Mouse (Mus musculus): Measurements from ENCODE around the gene Rpl9-ps1. TPM values are rescaled to one million over a fixed set of nuclear protein-coding genes. Genes with fewer than 3 reads are reported as not detected.

Gene Rpl9-ps1
- not detected for total RNA-seq (2021)

DNA sequence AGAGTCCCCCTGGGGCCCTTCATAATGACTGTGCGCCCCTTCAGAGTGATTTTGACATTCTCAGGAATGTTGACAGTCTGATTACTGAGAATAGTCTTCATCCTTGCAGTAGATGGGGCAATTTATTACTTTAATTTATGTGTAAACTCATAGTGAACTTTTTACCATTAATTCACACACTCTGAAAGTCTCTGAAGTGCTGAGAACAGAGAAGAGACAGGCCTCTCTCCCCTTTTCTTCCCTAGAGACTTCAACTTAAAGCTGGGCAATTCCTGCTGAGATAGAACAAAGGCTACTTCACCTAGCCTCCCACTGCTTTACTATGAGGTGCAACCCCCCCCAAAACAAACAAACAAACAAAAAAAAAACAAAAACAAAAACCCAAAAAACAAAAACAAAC, at the start of gene Rpl9-ps1:
TSS of gene Rpl9-ps1 (minus strand) at position 101 of the 400 bp plus-strand sequence.
- intact Hi-C loops (cut with DNase I): no loop called here

GRCm38 (mm10) chr11:83692008-83692407, 46.6 kb upstream of the Rpl9-ps1 start:
- DNase-seq (ENCODE audit: low spot score in 2 of 2): no peak
- intact Hi-C loops (cut with DNase I): no loop called here

More for the DNA sequence above, at the start of gene Rpl9-ps1:
- no peak for DNase-seq (ENCODE audit: low spot score in 2 of 2)

DNA sequence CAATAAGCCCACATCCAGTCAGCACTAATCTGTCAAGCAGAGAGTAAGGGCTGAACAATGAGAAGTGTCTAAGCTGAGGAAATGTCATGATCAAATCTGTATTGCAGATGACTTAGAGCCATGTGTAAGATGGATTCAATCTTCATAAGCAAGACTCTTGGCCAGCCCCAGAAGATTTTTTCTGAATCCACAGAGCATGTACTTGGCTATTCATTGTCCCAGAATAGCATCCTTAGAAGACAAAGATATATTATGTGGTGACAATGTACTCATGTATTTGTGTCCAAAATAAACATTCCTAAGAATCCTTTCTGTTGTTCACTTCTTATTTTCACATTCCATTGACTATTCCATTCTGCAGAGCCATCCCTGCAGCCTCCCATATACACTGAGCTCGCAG, 44.5 kb upstream of the Rpl9-ps1 start:
- intact Hi-C loops (cut with DNase I): no loop called here

DNA sequence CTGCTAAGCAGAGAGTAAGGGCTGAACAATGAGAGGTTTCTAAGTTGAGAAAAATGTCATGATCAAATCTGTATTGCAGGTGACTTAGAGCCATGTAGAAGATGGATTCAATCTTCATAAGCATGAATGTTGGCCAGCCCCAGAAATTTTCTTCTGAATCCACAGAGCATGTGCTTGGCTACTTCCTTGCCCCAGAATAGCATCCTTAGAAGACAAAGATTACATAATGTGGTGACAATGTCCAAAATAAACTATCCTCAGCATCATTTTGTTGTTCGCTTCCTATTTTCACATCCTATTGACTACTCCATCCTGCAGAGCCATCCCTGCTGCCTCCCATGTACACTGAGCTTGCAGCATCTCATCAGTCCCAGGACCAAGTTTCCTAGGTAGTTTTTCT, 30.2 kb upstream of the Rpl9-ps1 start:
- intact Hi-C loops (cut with DNase I): loop anchor here (1.0 kb wide), 1 partner anchor 21 kb away; no protein-coding TSS in a partner anchor
- no peak for DNase-seq (ENCODE audit: low spot score in 2 of 2)

More for the DNA sequence above, 44.5 kb upstream of the Rpl9-ps1 start:
- DNase-seq (ENCODE audit: low spot score in 2 of 2): no peak

- intact Hi-C loops (cut with DNase I): no loop called here
- DNase-seq (ENCODE audit: low spot score in 2 of 2): no peak
Measured at GRCm38 (mm10) chr11:83671743-83672142, 26.3 kb upstream of the Rpl9-ps1 start.

- no peak for DNase-seq (ENCODE audit: low spot score in 2 of 2)
- intact Hi-C loops (cut with DNase I): no loop called here
Measured at GRCm38 (mm10) chr11:83663532-83663931, 18.1 kb upstream of the Rpl9-ps1 start.

DNA sequence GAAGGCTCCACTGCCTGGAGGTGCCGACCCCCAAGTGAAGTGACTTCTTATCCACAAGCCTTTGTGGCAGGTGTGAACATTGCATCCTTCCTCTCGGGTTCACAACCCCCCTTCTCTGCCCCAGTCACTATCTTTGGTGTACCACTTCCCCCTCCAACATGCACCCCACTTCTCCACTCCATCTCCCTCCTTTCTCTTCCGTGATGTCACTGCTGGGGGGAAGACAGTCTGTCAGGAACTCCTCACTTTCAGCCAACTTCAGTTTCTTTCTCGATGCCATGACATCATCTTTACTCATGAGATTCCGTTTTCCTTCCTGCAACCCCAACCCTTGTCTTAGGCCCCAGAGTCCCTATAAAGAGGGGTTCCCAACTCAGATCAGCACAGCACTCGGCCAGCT, 16.8 kb upstream of the Rpl9-ps1 start, which contains the start of gene Ccl4:
TSS of gene Ccl4 (plus strand) at position 381 of the 400 bp plus-strand sequence.
- intact Hi-C loops (cut with DNase I): no loop called here
- DNase-seq (ENCODE audit: low spot score in 2 of 2): no peak

GRCm38 (mm10) chr11:83658797-83659196, 13.4 kb upstream of the Rpl9-ps1 start:
- intact Hi-C loops (cut with DNase I): no loop called here
- DNase-seq (ENCODE audit: low spot score in 2 of 2): no peak

DNA sequence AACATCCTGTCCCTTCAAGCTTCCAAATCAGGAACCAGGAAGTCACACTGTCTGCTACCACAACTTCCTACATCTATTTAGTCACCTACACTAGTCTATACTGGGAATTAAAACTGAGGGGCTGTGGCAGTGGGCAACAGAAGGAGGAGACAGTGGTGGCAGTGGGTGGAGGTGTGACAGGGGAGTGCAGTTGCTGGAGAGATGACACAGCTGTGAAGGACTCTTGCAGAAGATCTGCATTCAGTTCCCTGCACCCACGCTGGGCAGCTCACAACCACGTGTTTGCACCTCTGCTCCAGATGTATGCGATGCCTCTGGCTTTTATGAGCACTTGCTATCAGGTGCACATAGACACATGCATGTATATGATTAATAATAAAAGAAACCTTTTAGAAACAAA, 12.1 kb upstream of the Rpl9-ps1 start:
- intact Hi-C loops (cut with DNase I): no loop called here

DNA sequence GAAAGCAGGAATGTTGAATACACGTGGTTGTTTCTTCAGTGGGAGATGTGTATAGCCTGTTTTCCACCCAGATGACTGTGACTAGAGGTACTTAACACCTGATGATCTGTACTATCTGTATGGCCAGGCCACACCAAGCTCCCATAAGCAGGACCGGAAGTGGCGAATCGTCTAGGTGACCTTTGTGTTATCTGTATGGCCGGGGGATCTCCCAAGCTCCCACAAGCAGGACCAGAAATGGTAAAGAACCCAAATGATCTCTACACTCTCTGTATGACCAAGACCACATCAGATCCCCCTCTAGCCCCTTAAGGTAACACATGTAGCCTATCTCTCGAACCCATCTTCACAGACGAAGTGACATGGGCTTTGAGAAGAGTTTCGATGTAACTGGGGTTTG, 9.2 kb upstream of the Rpl9-ps1 start:
- intact Hi-C loops (cut with DNase I): no loop called here
- no peak for DNase-seq (ENCODE audit: low spot score in 2 of 2)

More for the DNA sequence above, 12.1 kb upstream of the Rpl9-ps1 start:
- DNase-seq (ENCODE audit: low spot score in 2 of 2): peak; percentile 4 to 19

- intact Hi-C loops (cut with DNase I): no loop called here
- no peak for DNase-seq (ENCODE audit: low spot score in 2 of 2)
Measured at GRCm38 (mm10) chr11:83649305-83649841, 4.0 kb upstream of the Rpl9-ps1 start, which contains the start of gene Ccl3. TSS of gene Ccl3 (minus strand) at chr11:83649355.

DNA sequence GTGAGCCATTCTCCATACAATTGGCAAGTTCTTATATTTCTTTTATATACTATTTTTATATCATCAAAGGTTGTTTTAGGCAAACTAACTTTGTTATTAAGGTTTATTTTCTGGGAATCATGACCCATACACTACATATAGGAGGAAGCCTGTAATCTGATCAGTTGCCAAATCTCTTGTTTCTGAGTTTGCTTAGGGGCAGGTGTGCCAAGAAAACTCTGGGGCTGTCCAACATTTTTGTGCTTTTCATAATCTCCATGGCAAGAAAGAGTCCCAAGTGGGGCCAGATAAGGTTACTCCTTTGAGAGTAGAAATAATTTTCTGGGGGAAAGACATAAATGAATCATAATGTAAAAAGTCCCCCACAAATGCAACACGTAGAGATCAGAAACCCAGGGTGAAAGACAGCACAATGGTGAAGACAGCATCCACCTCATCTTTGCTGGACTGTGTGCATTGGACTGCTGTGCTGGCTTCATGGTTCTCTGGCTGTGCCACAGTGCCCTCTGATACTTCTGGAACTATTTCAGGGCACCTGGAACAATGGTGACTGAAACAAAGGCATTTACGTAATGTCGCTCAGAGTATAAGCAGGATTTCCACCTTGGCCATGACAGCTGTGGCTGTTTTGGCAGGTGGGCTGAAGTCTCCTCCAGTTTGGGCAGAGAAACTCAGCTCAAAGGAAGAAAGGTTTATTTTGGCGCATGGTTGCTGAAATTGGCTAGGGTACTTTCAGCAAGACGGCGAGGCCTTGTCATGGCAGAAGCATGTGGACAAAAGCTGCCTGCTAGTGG, 1.1 kb upstream of the Rpl9-ps1 start:
- DNase-seq (ENCODE audit: low spot score in 2 of 2): no peak
- intact Hi-C loops (cut with DNase I): no loop called here

DNA sequence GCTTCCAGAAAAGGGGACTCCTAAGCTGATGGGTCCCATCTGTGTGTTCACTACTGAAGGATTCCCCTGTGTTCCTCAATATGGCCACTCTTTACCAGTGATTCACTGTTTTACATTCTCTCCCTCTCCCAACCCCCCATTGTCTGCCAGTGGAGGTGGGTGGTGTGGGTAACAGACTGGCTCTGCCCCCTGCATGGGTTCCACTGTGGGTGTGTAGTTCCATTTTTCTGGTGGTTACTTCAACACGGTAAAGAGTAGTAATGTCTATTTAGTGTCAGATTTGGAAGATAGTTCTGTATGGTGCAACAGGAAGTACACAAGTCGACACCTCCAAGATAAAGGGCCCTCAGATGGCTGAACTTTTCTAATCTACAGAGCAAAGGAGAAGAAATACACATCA, 4.2 kb downstream of the Rpl9-ps1 start:
- no peak for DNase-seq (ENCODE audit: low spot score in 2 of 2)
- intact Hi-C loops (cut with DNase I): no loop called here

DNA sequence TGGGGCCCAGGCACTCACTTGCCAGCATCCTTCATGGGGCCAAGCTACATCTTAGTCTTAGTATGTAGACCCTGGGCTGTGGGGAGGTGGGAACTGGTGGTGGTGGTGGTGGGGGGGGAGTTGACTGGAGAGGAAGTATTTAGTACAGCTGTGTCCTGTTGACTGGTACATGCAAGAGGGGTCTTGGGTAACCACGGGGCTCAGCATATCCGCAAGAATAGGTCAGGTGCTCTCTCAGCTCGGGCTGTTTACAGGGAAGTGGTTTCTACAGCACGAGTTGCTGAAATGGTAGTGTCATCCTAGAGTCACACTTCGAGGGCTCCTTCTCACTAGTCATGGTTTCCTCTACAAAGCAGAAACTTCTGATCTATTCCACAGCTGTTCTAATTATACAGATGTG, 5.3 kb downstream of the Rpl9-ps1 start:
- no peak for DNase-seq (ENCODE audit: low spot score in 2 of 2)
- intact Hi-C loops (cut with DNase I): no loop called here

GRCm38 (mm10) chr11:83639533-83639932, 5.9 kb downstream of the Rpl9-ps1 start:
- intact Hi-C loops (cut with DNase I): loop anchor here (10.0 kb wide), 2 partner anchors 95 to 195 kb away; no protein-coding TSS in a partner anchor
- no peak for DNase-seq (ENCODE audit: low spot score in 2 of 2)

DNA sequence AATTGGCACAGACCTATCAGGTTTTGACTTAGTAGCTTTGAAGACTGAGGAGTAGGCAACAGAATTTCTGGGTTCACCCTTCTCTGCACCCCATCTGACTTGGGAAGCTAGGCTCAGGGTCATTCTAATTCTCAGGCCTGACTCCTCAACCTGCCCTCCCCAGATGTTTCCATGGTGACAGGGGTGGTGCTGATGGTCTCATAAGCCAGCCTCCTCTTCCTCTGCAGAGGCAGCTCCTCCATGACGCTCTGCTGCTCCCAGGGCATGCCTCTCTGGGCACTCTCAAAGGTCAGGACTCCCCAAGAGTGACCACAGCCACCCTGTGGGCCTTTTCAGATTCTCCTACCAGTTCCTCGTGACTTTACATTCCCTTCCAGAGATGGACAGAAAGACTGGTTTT, 6.5 kb downstream of the Rpl9-ps1 start:
- DNase-seq (ENCODE audit: low spot score in 2 of 2): no peak
- intact Hi-C loops (cut with DNase I): loop anchor here (10.0 kb wide), 2 partner anchors 96 to 194 kb away; no protein-coding TSS in a partner anchor

- intact Hi-C loops (cut with DNase I): loop anchor here (10.0 kb wide), 2 partner anchors 98 to 192 kb away; no protein-coding TSS in a partner anchor
- DNase-seq (ENCODE audit: low spot score in 2 of 2): no peak
Measured at GRCm38 (mm10) chr11:83636742-83637235, 8.6 kb downstream of the Rpl9-ps1 start.

DNA sequence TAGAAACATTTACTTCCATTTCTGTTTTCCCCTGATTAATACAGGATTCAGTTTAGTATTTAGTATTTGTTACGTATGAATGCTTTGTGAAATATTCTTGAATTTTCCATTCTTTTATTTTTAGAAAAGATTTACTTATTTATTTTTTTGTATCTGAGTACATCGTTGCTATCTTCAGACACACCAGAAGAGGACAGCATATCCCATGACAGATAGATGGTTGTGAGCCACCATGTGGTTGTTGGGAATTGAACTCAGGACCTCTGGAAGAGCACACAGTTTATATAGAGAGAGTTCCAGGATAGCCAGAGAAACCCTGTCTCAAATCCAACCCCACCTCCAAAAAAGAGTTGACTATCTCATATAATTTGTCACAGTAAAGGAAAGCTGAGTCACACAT, 10.5 kb downstream of the Rpl9-ps1 start:
- DNase-seq (ENCODE audit: low spot score in 2 of 2): no peak
- intact Hi-C loops (cut with DNase I): loop anchor here (2.0 to 10.0 kb wide), 4 partner anchors 58 to 190 kb away; partner anchors contain the start of gene Ccl9

DNA sequence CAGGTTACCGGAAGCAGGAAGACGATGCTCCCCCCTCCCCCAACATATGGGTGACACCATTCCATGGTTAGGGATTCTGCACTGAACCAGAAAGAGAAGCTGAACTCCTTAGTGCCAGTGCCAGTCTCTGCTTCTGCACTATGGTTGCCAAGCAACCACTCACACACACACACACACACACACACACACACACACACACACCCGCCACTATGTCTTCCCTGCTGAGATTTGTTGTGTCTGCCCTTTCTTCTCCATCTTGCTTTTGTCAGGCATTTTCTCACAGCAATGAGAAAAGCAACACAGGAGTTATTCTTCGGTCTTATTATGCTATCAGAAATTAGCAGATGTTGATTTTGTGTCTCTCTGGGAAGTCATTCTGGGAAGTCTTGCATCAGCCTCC, 11.0 kb downstream of the Rpl9-ps1 start:
- intact Hi-C loops (cut with DNase I): loop anchor here (2.0 to 10.0 kb wide), 4 partner anchors 57 to 190 kb away; partner anchors contain the start of gene Ccl9
- no peak for DNase-seq (ENCODE audit: low spot score in 2 of 2)

DNA sequence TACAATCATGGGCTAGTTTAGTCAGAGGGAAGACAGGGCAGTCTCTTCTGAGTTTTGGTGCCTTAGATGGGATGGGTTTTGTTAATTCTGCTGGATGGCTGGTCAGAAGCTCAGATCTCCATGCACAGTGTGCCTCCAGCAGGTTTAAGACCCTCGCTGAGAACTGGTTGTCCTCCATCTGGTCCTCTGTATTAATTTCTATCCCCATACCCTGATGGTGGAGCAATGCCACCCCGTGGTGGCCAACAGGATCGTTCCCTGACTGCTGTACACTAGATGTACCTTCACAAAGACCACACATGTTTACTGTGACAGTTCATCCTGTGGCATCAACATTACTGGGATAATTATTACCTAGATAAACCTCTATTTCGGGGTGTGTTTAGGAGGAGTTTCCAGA, 12.7 kb downstream of the Rpl9-ps1 start:
- DNase-seq (ENCODE audit: low spot score in 2 of 2): no peak
- intact Hi-C loops (cut with DNase I): loop anchor here (5.0 to 10.0 kb wide), 3 partner anchors 55 to 188 kb away; partner anchors contain the start of gene Ccl9

Measured in left cerebral cortex, postnatal 25 days (tissue).